Mouse (Mus musculus): ENCODE data around the gene Pard3b. TPM values are rescaled to one million over a fixed set of nuclear protein-coding genes. Genes with fewer than 3 reads are reported as not detected.
"Not testable (repeated sequence)": the region's sequence is repeated elsewhere in the genome, so short reads cannot be mapped to it uniquely, and the experiment has no call there.

Pard3b gene
- polyA plus RNA-seq, 1 experiment from 2014 or later, result 11.4 TPM

- no peak overlapping the region for H3K27ac ChIP-seq (ENCODE audit: low read length)
- 92% methylated on average over 6 of the region's 6 CpGs for WGBS
- H3K36me3 ChIP-seq (ENCODE audit: control insufficient read depth, insufficient read depth), result no peaks in the 10 kb centered on the region
- H3K9ac ChIP-seq (ENCODE audit: low read length), result no peak overlapping the region
- H3K4me3 ChIP-seq (ENCODE audit: low read length), result no peak overlapping the region
- H3K9me3 ChIP-seq (replicated peaks; ENCODE audit: control insufficient read depth, low read length), result no peaks in the 10 kb centered on the region
- H3K27me3 ChIP-seq (ENCODE audit: control insufficient read depth, insufficient read depth, low read length), result no peaks in the 10 kb centered on the region
- ATAC-seq (replicated peaks; ENCODE audit: extremely low read depth, insufficient read depth, low FRiP score), result no peak
- H3K4me1 ChIP-seq (ENCODE audit: control insufficient read depth, insufficient read depth, low read length), result peaks cover 5% of the 10 kb centered on the region
- H3K4me2 ChIP-seq (ENCODE audit: low read depth, low read length), result no peak overlapping the region
Observed at GRCm38 (mm10) chr1:62587536-62587935, 948.9 kb downstream of the Pard3b start.

GRCm38 (mm10) chr1:62591296-62592031 lies 952.8 kb downstream of the Pard3b start:
- Histone ChIP-seq H3K36me3 (ENCODE audit: control insufficient read depth, insufficient read depth) (no peaks in the 10 kb centered on the region), H3K4me2 (ENCODE audit: low read depth, low read length) (no peak overlapping the region), H3K4me1 (ENCODE audit: control insufficient read depth, insufficient read depth, low read length) (peaks cover 5% of the 10 kb centered on the region), H3K4me3 (ENCODE audit: low read length) (no peak overlapping the region), H3K27ac (ENCODE audit: low read length) (no peak overlapping the region), H3K27me3 (ENCODE audit: control insufficient read depth, insufficient read depth, low read length) (no peaks in the 10 kb centered on the region), H3K9ac (ENCODE audit: low read length) (no peak overlapping the region), H3K9me3 (replicated peaks; ENCODE audit: control insufficient read depth, low read length) (no peaks in the 10 kb centered on the region)
- peak; percentile 65; the same call in 1 of the 2 replicates for ATAC-seq (replicated peaks; ENCODE audit: extremely low read depth, insufficient read depth, low FRiP score)
- WGBS, result 46% methylated on average over 6 of the region's 6 CpGs

GRCm38 (mm10) chr1:62595401-62595800 lies 956.8 kb downstream of the Pard3b start:
- H3K9me3 ChIP-seq (replicated peaks; ENCODE audit: control insufficient read depth, low read length), result no peaks in the 10 kb centered on the region
- H3K4me1 ChIP-seq (ENCODE audit: control insufficient read depth, insufficient read depth, low read length), result peaks cover 9% of the 10 kb centered on the region
- no peaks in the 10 kb centered on the region for H3K27me3 ChIP-seq (ENCODE audit: control insufficient read depth, insufficient read depth, low read length)
- H3K9ac ChIP-seq (ENCODE audit: low read length), result no peak overlapping the region
- WGBS, result 65% methylated on average over 3 of the region's 3 CpGs
- no peak overlapping the region for H3K4me3 ChIP-seq (ENCODE audit: low read length)
- no peak overlapping the region for H3K4me2 ChIP-seq (ENCODE audit: low read depth, low read length)
- H3K36me3 ChIP-seq (ENCODE audit: control insufficient read depth, insufficient read depth), result no peaks in the 10 kb centered on the region
- ATAC-seq (replicated peaks; ENCODE audit: extremely low read depth, insufficient read depth, low FRiP score), result no peak
- H3K27ac ChIP-seq (ENCODE audit: low read length), result no peak overlapping the region

GRCm38 (mm10) chr1:62597751-62598400 lies 959.3 kb downstream of the Pard3b start:
- H3K27me3 ChIP-seq (ENCODE audit: control insufficient read depth, insufficient read depth, low read length), result no peaks in the 10 kb centered on the region
- WGBS, result 67% methylated on average over 5 of the region's 5 CpGs
- 0 out of 2 replicates have a peak, but pooled peaks cover 4% of the 10 kb centered on the region for H3K4me1 ChIP-seq (ENCODE audit: control insufficient read depth, insufficient read depth, low read length)
- H3K27ac ChIP-seq (ENCODE audit: low read length), result no peak overlapping the region
- no peak for ATAC-seq (replicated peaks; ENCODE audit: extremely low read depth, insufficient read depth, low FRiP score)
- H3K9ac ChIP-seq (ENCODE audit: low read length), result no peak overlapping the region
- H3K36me3 ChIP-seq (ENCODE audit: control insufficient read depth, insufficient read depth), result no peaks in the 10 kb centered on the region
- H3K9me3 ChIP-seq (replicated peaks; ENCODE audit: control insufficient read depth, low read length), result no peaks in the 10 kb centered on the region
- H3K4me2 ChIP-seq (ENCODE audit: low read depth, low read length), result no peak overlapping the region
- no peak overlapping the region for H3K4me3 ChIP-seq (ENCODE audit: low read length)

GRCm38 (mm10) chr1:62598551-62598950 lies 959.9 kb downstream of the Pard3b start:
- ATAC-seq (replicated peaks; ENCODE audit: extremely low read depth, insufficient read depth, low FRiP score), result no peak
- 38% methylated on average over 5 of the region's 5 CpGs for WGBS
- no peak overlapping the region for H3K9ac ChIP-seq (ENCODE audit: low read length)
- H3K27ac ChIP-seq (ENCODE audit: low read length), result no peak overlapping the region
- no peaks in the 10 kb centered on the region for H3K9me3 ChIP-seq (replicated peaks; ENCODE audit: control insufficient read depth, low read length)
- H3K36me3 ChIP-seq (ENCODE audit: control insufficient read depth, insufficient read depth), result no peaks in the 10 kb centered on the region
- H3K27me3 ChIP-seq (ENCODE audit: control insufficient read depth, insufficient read depth, low read length), result no peaks in the 10 kb centered on the region
- H3K4me3 ChIP-seq (ENCODE audit: low read length), result no peak overlapping the region
- 0 out of 2 replicates have a peak, but pooled peaks cover 4% of the 10 kb centered on the region for H3K4me1 ChIP-seq (ENCODE audit: control insufficient read depth, insufficient read depth, low read length)
- H3K4me2 ChIP-seq (ENCODE audit: low read depth, low read length), result no peak overlapping the region

GRCm38 (mm10) chr1:62604644-62605043 lies 966.0 kb downstream of the Pard3b start:
- not testable (repeated sequence) for H3K27ac ChIP-seq (ENCODE audit: low read length); H3K4me2 ChIP-seq (ENCODE audit: low read depth, low read length)
- 80% methylated on average over 1 of the region's 1 CpGs for WGBS

GRCm38 (mm10) chr1:62618109-62618665 lies 979.6 kb downstream of the Pard3b start:
- no peaks in the 10 kb centered on the region for H3K36me3 ChIP-seq (ENCODE audit: control insufficient read depth, insufficient read depth)
- H3K4me1 ChIP-seq (ENCODE audit: control insufficient read depth, insufficient read depth, low read length), result no peaks in the 10 kb centered on the region
- no peaks in the 10 kb centered on the region for H3K27me3 ChIP-seq (ENCODE audit: control insufficient read depth, insufficient read depth, low read length)
- H3K27ac ChIP-seq (ENCODE audit: low read length), result no peak overlapping the region
- WGBS, result 74% methylated on average over 3 of the region's 3 CpGs
- no peak overlapping the region for H3K4me2 ChIP-seq (ENCODE audit: low read depth, low read length)
- no peak overlapping the region for H3K9ac ChIP-seq (ENCODE audit: low read length)
- ATAC-seq (replicated peaks; ENCODE audit: extremely low read depth, insufficient read depth, low FRiP score), result no peak
- H3K4me3 ChIP-seq (ENCODE audit: low read length), result no peak overlapping the region
- H3K9me3 ChIP-seq (replicated peaks; ENCODE audit: control insufficient read depth, low read length), result no peaks in the 10 kb centered on the region

More at GRCm38 (mm10) chr1:62604644-62605043, 966.0 kb downstream of the Pard3b start:
- not testable (repeated sequence) for H3K9me3 ChIP-seq (replicated peaks; ENCODE audit: control insufficient read depth, low read length); H3K36me3 ChIP-seq (ENCODE audit: control insufficient read depth, insufficient read depth); H3K4me1 ChIP-seq (ENCODE audit: control insufficient read depth, insufficient read depth, low read length); H3K27me3 ChIP-seq (ENCODE audit: control insufficient read depth, insufficient read depth, low read length); ATAC-seq (replicated peaks; ENCODE audit: extremely low read depth, insufficient read depth, low FRiP score); H3K9ac ChIP-seq (ENCODE audit: low read length); H3K4me3 ChIP-seq (ENCODE audit: low read length)

GRCm38 (mm10) chr1:62619456-62619855 lies 980.8 kb downstream of the Pard3b start:
- Histone ChIP-seq H3K9me3 (replicated peaks; ENCODE audit: control insufficient read depth, low read length) (no peaks in the 10 kb centered on the region), H3K36me3 (ENCODE audit: control insufficient read depth, insufficient read depth) (no peaks in the 10 kb centered on the region), H3K9ac (ENCODE audit: low read length) (no peak overlapping the region), H3K27me3 (ENCODE audit: control insufficient read depth, insufficient read depth, low read length) (no peaks in the 10 kb centered on the region), H3K4me2 (ENCODE audit: low read depth, low read length) (no peak overlapping the region), H3K4me1 (ENCODE audit: control insufficient read depth, insufficient read depth, low read length) (no peaks in the 10 kb centered on the region), H3K4me3 (ENCODE audit: low read length) (no peak overlapping the region), H3K27ac (ENCODE audit: low read length) (no peak overlapping the region)
- WGBS, result 88% methylated on average over 5 of the region's 5 CpGs
- ATAC-seq (replicated peaks; ENCODE audit: extremely low read depth, insufficient read depth, low FRiP score), result no peak

GRCm38 (mm10) chr1:62622447-62622846 lies 983.8 kb downstream of the Pard3b start:
- no peaks in the 10 kb centered on the region for H3K9me3 ChIP-seq (replicated peaks; ENCODE audit: control insufficient read depth, low read length)
- 89% methylated on average over 1 of the region's 1 CpGs for WGBS
- H3K4me2 ChIP-seq (ENCODE audit: low read depth, low read length), result no peak overlapping the region
- no peak for ATAC-seq (replicated peaks; ENCODE audit: extremely low read depth, insufficient read depth, low FRiP score)
- H3K27me3 ChIP-seq (ENCODE audit: control insufficient read depth, insufficient read depth, low read length), result no peaks in the 10 kb centered on the region
- no peak overlapping the region for H3K27ac ChIP-seq (ENCODE audit: low read length)
- H3K9ac ChIP-seq (ENCODE audit: low read length), result no peak overlapping the region
- H3K36me3 ChIP-seq (ENCODE audit: control insufficient read depth, insufficient read depth), result no peaks in the 10 kb centered on the region
- H3K4me3 ChIP-seq (ENCODE audit: low read length), result no peak overlapping the region
- H3K4me1 ChIP-seq (ENCODE audit: control insufficient read depth, insufficient read depth, low read length), result peaks cover 3% of the 10 kb centered on the region

All from heart, embryonic 16.5 days (tissue).